Mouse (Mus musculus) liver (tissue): ENCODE measurements around the gene Gm14393.
"Not testable (repeated sequence)": the region's sequence is repeated elsewhere in the genome, so short reads cannot be mapped to it uniquely, and the experiment has no call there.

Experiments used
- DNase-seq: peaks from one replicate; pipeline ENCODE4 v3.0.0-alpha.2; 2020; ENCODE audit warnings: mixed read lengths

The Gm14393 gene

DNA sequence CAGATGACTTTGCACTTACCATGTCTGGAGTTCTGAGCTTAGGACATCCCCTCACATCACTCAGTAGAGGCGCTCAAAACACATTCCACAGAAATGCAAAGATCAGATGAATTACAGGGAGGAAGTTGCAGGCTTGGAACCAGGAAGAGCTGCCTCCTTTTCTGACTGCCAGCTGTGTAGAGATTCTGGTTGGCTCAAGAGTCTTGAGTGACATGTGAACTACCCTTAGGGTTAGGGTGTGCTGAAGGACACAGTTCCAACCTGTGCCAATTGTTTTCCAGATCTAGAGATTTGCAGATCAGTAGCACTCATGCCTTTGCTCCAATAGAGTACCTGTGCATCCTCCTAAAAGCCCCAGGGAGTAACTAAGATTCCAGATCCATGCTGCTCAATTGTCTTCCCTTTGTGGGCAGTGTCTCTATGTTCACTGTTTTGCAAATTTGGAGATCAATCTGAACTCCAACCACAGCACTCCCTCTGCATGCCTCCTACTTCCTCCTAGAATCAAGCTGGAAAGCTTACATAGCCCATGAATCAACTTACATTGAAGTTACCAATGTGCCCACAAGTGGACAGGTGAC is at the start of gene Gm14393:
Gm14393 (minus strand) TSS at position 101 of the 581 bp plus-strand sequence.
- not testable (repeated sequence) for DNase-seq

DNA sequence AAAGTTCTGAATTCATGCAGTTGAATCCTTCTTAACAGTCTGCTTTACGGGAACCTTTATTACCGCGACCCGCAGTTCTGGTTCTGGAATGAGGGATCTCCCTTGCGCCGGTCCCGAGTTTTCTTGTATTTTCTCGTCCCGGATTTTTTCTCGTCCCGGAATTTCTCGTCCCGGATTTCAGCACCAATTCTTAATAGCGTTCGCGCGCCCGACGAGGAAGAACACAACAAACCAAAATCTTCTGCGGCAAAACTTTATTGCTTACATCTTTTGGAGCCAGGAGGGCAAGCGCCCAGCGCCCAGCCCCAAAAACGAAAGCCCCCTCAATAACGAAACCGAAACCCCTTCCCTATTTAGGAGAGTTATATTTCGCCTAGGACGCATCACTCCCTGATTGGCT is 23.3 kb downstream of the Gm14393 start:
- not testable (repeated sequence) for DNase-seq
